Mouse (Mus musculus): ENCODE data around the gene Golga1. TPM values are rescaled to one million over a fixed set of nuclear protein-coding genes. Genes with fewer than 3 reads are reported as not detected.
"Not testable (repeated sequence)": the region's sequence is repeated elsewhere in the genome, so short reads cannot be mapped to it uniquely, and the experiment has no call there.

Golga1 gene
- polyA plus RNA-seq (2015; fragmentation: Nextera tagmentation; extraction: Ambion mirVana) = 10.1 and 10.4 TPM in 2 replicates

GRCm38 (mm10) chr2:39065400-39065987 is at the start of gene Golga1:
Gene Golga1, minus strand, starts transcription at chr2:39065541.
- 0 out of 2 replicates have a peak, but pooled peaks cover 2% of the 10 kb centered on the region for H3K36me3 ChIP-seq (ENCODE audit: control insufficient read depth, insufficient read depth)
- H3K4me2 ChIP-seq (ENCODE audit: low read depth, low read length) = peak within 1 kb of the TSS; percentile 73
- H3K9ac ChIP-seq (ENCODE audit: low read depth, low read length) = peak within 1 kb of the TSS; percentile 84
- ATAC-seq (ENCODE audit: low read depth) = peak; percentile 96
- H3K27ac ChIP-seq (ENCODE audit: low read length) = peak within 1 kb of the TSS; percentile 96
- peak within 1 kb of the TSS; percentile 73 for H3K4me3 ChIP-seq (ENCODE audit: low read depth, low read length)
- WGBS (ENCODE audit: insufficient replicate concordance) = under 1% methylated on average over 50 of the region's 50 CpGs
- H3K4me1 ChIP-seq (ENCODE audit: control insufficient read depth, low read depth, low read length) = peaks cover 2% of the 10 kb centered on the region; the same call in 1 of the 2 replicates
- no peaks in the 10 kb centered on the region for H3K9me3 ChIP-seq (replicated peaks; ENCODE audit: control insufficient read depth, low read length)
- H3K27me3 ChIP-seq (ENCODE audit: control insufficient read depth, insufficient read depth, low read depth, low read length) = no peaks in the 10 kb centered on the region

DNA sequence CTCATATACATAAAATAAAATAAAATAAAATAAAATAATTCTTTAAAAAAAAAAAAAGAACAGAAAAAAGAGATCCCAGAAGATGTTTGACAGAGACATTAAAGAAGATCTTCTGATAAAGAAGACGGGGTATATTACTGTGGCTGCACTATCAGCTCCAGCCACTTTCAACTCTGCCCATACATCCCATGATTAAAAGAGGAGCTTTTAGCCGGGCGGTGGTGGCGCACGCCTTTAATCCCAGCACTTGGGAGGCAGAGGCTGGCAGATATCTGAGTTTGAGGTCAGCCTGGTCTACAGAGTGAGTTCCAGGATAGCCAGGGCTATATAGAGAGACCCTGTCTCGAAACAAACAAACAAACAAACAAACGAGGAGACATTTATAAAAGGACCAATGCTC is 48.8 kb upstream of the Golga1 start:
- no peak overlapping the region for H3K27ac ChIP-seq (ENCODE audit: low read length)
- no peak for ATAC-seq (ENCODE audit: low read depth)
- no peaks in the 10 kb centered on the region for H3K36me3 ChIP-seq (ENCODE audit: control insufficient read depth, insufficient read depth)
- H3K9me3 ChIP-seq (replicated peaks; ENCODE audit: control insufficient read depth, low read length) = no peaks in the 10 kb centered on the region
- no peak overlapping the region for H3K4me3 ChIP-seq (ENCODE audit: low read depth, low read length)
- no peak overlapping the region for H3K4me2 ChIP-seq (ENCODE audit: low read depth, low read length)
- WGBS (ENCODE audit: insufficient replicate concordance) = 53% methylated on average over 7 of the region's 7 CpGs
- no peaks in the 10 kb centered on the region for H3K4me1 ChIP-seq (ENCODE audit: control insufficient read depth, low read depth, low read length)
- H3K9ac ChIP-seq (ENCODE audit: low read depth, low read length) = no peak overlapping the region
- no peaks in the 10 kb centered on the region for H3K27me3 ChIP-seq (ENCODE audit: control insufficient read depth, insufficient read depth, low read depth, low read length)

DNA sequence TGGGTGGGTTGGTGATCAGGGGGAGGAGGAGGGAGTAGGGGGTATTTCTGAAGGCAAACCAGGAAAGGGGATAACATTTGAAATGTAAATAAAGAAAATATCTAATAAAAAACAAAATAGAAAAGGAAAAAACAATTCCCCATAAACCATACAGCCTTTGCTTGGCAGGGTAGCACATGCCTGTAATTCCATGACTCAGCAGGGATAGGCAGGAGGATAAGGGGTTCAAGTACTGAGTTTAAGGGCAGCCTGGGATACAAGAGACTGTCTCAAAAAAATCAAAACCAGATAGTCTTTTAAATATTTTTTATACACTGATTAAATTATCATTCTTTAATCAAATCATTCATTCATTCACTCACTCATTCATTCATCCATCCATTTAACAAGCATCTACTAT is 45.2 kb upstream of the Golga1 start:
- Histone ChIP-seq H3K4me2 (ENCODE audit: low read depth, low read length) (no peak overlapping the region), H3K9me3 (replicated peaks; ENCODE audit: control insufficient read depth, low read length) (no peaks in the 10 kb centered on the region), H3K4me3 (ENCODE audit: low read depth, low read length) (no peak overlapping the region), H3K27ac (ENCODE audit: low read length) (no peak overlapping the region), H3K27me3 (ENCODE audit: control insufficient read depth, insufficient read depth, low read depth, low read length) (no peaks in the 10 kb centered on the region), H3K9ac (ENCODE audit: low read depth, low read length) (no peak overlapping the region), H3K4me1 (ENCODE audit: control insufficient read depth, low read depth, low read length) (no peaks in the 10 kb centered on the region), H3K36me3 (ENCODE audit: control insufficient read depth, insufficient read depth) (no peaks in the 10 kb centered on the region)
- ATAC-seq (ENCODE audit: low read depth) = no peak

DNA sequence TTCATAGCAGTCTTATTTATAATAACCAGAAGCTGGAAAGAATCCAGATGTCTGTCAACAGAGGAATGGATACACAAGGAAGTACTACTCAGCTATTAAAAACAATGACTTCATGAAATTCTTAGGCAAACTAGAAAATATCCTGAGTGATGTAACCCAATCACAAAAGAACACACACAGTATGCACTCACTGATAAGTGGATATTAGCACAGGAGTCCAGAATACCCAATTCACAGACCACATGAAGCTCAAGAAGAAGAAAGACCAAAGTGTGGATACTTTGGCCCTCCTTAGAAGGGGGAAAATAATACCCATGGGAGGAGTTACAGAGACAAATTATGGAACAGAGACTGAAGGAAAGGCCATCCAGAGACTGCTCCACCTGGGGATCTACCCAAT is 44.4 kb upstream of the Golga1 start:
- not testable (repeated sequence) for ATAC-seq (ENCODE audit: low read depth); H3K4me3 ChIP-seq (ENCODE audit: low read depth, low read length); H3K27ac ChIP-seq (ENCODE audit: low read length); H3K9ac ChIP-seq (ENCODE audit: low read depth, low read length); H3K4me2 ChIP-seq (ENCODE audit: low read depth, low read length); H3K9me3 ChIP-seq (replicated peaks; ENCODE audit: control insufficient read depth, low read length); H3K27me3 ChIP-seq (ENCODE audit: control insufficient read depth, insufficient read depth, low read depth, low read length); H3K36me3 ChIP-seq (ENCODE audit: control insufficient read depth, insufficient read depth); H3K4me1 ChIP-seq (ENCODE audit: control insufficient read depth, low read depth, low read length)

DNA sequence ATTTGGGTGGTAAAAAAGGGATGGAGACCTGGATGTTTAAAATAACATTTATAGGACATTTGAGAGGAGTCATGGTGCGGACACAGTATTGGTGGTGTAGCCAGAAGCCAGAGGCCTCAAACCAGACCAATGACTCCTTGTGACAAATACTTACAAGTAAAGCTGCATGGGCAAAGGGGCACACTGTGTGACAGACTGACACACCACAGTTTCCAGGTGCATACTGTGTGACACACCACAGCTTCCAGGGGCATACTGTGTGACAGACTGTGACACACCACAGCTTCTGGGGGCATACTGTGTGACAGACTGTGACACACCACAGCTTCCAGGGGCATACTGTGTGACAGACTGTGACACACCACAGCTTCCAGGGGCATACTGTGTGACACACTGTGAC is 34.6 kb upstream of the Golga1 start:
- WGBS (ENCODE audit: insufficient replicate concordance) = 96% methylated on average over 1 of the region's 1 CpGs
- not testable (repeated sequence) for H3K4me1 ChIP-seq (ENCODE audit: control insufficient read depth, low read depth, low read length); H3K36me3 ChIP-seq (ENCODE audit: control insufficient read depth, insufficient read depth); H3K27ac ChIP-seq (ENCODE audit: low read length); H3K4me2 ChIP-seq (ENCODE audit: low read depth, low read length); H3K4me3 ChIP-seq (ENCODE audit: low read depth, low read length); ATAC-seq (ENCODE audit: low read depth); H3K9me3 ChIP-seq (replicated peaks; ENCODE audit: control insufficient read depth, low read length); H3K27me3 ChIP-seq (ENCODE audit: control insufficient read depth, insufficient read depth, low read depth, low read length); H3K9ac ChIP-seq (ENCODE audit: low read depth, low read length)

DNA sequence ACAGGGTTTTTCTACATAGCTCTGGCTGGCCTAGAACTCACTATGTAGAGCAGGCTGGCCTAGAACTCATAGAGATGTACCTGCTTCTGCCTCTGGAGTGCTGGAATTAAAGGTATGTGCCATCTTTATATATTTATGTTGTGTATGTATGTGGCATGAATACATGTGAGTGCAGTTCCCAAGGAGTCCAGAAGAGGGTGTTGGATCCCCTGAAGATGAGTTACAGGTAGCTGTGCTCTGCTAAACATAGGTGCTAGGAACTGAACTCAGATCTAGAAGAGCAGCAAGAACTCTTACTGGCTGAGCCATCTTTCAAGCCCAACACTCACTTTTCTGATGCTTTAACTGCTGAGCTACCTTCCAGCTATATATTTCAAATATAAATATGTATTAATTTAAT is 32.7 kb upstream of the Golga1 start:
- no peaks in the 10 kb centered on the region for H3K4me1 ChIP-seq (ENCODE audit: control insufficient read depth, low read depth, low read length)
- no peak for ATAC-seq (ENCODE audit: low read depth)
- no peaks in the 10 kb centered on the region for H3K36me3 ChIP-seq (ENCODE audit: control insufficient read depth, insufficient read depth)
- no peak overlapping the region for H3K4me3 ChIP-seq (ENCODE audit: low read depth, low read length)
- H3K27me3 ChIP-seq (ENCODE audit: control insufficient read depth, insufficient read depth, low read depth, low read length) = no peaks in the 10 kb centered on the region
- H3K9me3 ChIP-seq (replicated peaks; ENCODE audit: control insufficient read depth, low read length) = no peaks in the 10 kb centered on the region
- no peak overlapping the region for H3K4me2 ChIP-seq (ENCODE audit: low read depth, low read length)
- no peak overlapping the region for H3K9ac ChIP-seq (ENCODE audit: low read depth, low read length)
- H3K27ac ChIP-seq (ENCODE audit: low read length) = no peak overlapping the region

DNA sequence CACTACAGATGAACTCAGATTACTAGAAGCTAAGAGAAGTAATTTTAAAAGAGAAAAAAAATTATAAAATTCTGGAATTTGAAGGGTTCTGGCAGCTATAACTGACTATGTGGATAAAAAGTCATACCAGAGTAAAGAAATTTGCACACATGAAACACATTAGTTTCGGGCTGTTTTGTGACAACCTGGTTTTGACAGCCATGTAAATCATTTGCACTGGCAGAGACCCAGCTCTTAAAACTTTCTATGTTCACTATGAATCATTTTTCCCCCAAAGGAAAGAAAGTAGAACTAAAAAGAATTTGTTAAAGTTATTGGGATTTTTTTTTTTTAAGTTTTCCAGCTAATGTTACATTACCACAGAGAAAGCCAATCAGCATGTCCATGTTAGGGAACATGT is 26.6 kb upstream of the Golga1 start:
- no peaks in the 10 kb centered on the region for H3K36me3 ChIP-seq (ENCODE audit: control insufficient read depth, insufficient read depth)
- no peaks in the 10 kb centered on the region for H3K9me3 ChIP-seq (replicated peaks; ENCODE audit: control insufficient read depth, low read length)
- no peak overlapping the region for H3K27ac ChIP-seq (ENCODE audit: low read length)
- no peak for ATAC-seq (ENCODE audit: low read depth)
- H3K9ac ChIP-seq (ENCODE audit: low read depth, low read length) = no peak overlapping the region
- H3K27me3 ChIP-seq (ENCODE audit: control insufficient read depth, insufficient read depth, low read depth, low read length) = no peaks in the 10 kb centered on the region
- WGBS (ENCODE audit: insufficient replicate concordance) = 79% methylated on average over 1 of the region's 1 CpGs
- H3K4me3 ChIP-seq (ENCODE audit: low read depth, low read length) = no peak overlapping the region
- H3K4me1 ChIP-seq (ENCODE audit: control insufficient read depth, low read depth, low read length) = no peaks in the 10 kb centered on the region
- no peak overlapping the region for H3K4me2 ChIP-seq (ENCODE audit: low read depth, low read length)

DNA sequence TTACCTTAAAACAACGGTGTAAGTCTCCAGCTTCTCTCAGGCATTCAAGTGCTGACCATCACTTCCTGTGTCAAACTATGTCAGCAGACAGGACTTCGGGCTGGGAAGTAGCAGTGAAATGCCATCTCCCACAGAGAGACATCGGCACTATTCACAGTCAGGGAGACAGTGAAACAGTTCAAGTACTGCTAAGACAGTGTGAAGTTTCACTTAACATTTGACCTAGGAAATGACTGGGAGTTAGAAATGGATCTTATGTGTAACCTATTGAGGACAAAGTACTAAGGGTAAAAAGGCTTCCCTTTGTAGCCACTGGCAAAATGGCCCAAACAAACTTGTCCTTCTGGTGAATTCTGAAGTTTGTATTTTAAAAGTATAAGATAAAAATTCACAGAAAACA is 17.4 kb upstream of the Golga1 start:
- Histone ChIP-seq H3K4me1 (ENCODE audit: control insufficient read depth, low read depth, low read length) (no peaks in the 10 kb centered on the region), H3K27me3 (ENCODE audit: control insufficient read depth, insufficient read depth, low read depth, low read length) (no peaks in the 10 kb centered on the region), H3K9ac (ENCODE audit: low read depth, low read length) (no peak overlapping the region), H3K4me3 (ENCODE audit: low read depth, low read length) (no peak overlapping the region), H3K9me3 (replicated peaks; ENCODE audit: control insufficient read depth, low read length) (no peaks in the 10 kb centered on the region), H3K36me3 (ENCODE audit: control insufficient read depth, insufficient read depth) (no peaks in the 10 kb centered on the region), H3K4me2 (ENCODE audit: low read depth, low read length) (no peak overlapping the region), H3K27ac (ENCODE audit: low read length) (no peak overlapping the region)
- 65% methylated on average over 3 of the region's 3 CpGs for WGBS (ENCODE audit: insufficient replicate concordance)
- no peak for ATAC-seq (ENCODE audit: low read depth)

DNA sequence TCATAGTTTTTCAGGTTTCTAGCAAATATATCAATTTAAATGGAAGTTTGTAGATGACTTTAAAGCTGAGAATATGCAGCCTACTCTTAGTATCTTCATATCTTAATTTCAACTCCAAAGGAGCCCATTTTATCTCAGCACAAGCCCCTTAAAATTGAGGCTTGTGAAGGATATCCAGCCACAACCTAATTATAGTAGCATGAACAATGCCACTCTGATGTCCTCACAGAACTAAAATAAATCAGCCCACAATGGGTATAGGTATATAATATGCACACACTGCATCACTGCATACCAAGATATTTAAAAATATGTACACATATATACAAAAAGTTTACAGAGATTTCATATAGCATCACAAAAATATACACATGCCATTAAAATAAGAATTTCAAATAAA is 5.3 kb upstream of the Golga1 start:
- ATAC-seq (ENCODE audit: low read depth) = no peak

DNA sequence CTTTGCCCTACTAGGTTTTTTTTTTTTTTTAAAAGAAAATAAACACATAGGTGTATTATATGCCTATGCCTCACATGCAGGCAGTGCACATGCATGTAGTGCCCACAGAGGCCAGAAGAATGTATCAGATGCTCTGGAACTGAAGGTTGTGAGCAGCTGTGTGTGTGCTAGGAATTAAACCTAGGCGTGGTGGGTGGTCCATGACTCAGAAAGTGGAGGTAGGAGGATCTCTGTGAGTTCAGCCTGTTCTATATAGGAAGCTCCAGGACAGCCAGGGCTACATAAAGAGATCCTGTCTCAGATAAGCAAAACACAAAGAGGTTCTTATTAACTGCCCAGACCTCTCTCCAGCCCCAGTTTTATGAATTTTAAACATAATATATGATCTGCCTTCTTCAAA is 3.8 kb upstream of the Golga1 start:
- Histone ChIP-seq H3K27ac (ENCODE audit: low read length) (no peak overlapping the region), H3K36me3 (ENCODE audit: control insufficient read depth, insufficient read depth) (no peaks in the 10 kb centered on the region), H3K4me1 (ENCODE audit: control insufficient read depth, low read depth, low read length) (peaks cover under 1% of the 10 kb centered on the region; the same call in 1 of the 2 replicates), H3K9me3 (replicated peaks; ENCODE audit: control insufficient read depth, low read length) (no peaks in the 10 kb centered on the region), H3K27me3 (ENCODE audit: control insufficient read depth, insufficient read depth, low read depth, low read length) (no peaks in the 10 kb centered on the region), H3K9ac (ENCODE audit: low read depth, low read length) (no peak overlapping the region), H3K4me3 (ENCODE audit: low read depth, low read length) (no peak overlapping the region), H3K4me2 (ENCODE audit: low read depth, low read length) (no peak overlapping the region)
- ATAC-seq (ENCODE audit: low read depth) = no peak
- 41% methylated on average over 1 of the region's 1 CpGs for WGBS (ENCODE audit: insufficient replicate concordance)

More for the DNA sequence above, 5.3 kb upstream of the Golga1 start:
- Histone ChIP-seq H3K27me3 (ENCODE audit: control insufficient read depth, insufficient read depth, low read depth, low read length) (no peaks in the 10 kb centered on the region), H3K4me3 (ENCODE audit: low read depth, low read length) (no peak overlapping the region), H3K36me3 (ENCODE audit: control insufficient read depth, insufficient read depth) (no peaks in the 10 kb centered on the region), H3K9me3 (replicated peaks; ENCODE audit: control insufficient read depth, low read length) (no peaks in the 10 kb centered on the region), H3K9ac (ENCODE audit: low read depth, low read length) (no peak overlapping the region), H3K4me1 (ENCODE audit: control insufficient read depth, low read depth, low read length) (no peaks in the 10 kb centered on the region), H3K27ac (ENCODE audit: low read length) (no peak overlapping the region), H3K4me2 (ENCODE audit: low read depth, low read length) (no peak overlapping the region)

All from liver, embryonic 16.5 days (tissue).